1 mouse cellular context compared by ENCODE assay signal in the genomic region with DNA sequence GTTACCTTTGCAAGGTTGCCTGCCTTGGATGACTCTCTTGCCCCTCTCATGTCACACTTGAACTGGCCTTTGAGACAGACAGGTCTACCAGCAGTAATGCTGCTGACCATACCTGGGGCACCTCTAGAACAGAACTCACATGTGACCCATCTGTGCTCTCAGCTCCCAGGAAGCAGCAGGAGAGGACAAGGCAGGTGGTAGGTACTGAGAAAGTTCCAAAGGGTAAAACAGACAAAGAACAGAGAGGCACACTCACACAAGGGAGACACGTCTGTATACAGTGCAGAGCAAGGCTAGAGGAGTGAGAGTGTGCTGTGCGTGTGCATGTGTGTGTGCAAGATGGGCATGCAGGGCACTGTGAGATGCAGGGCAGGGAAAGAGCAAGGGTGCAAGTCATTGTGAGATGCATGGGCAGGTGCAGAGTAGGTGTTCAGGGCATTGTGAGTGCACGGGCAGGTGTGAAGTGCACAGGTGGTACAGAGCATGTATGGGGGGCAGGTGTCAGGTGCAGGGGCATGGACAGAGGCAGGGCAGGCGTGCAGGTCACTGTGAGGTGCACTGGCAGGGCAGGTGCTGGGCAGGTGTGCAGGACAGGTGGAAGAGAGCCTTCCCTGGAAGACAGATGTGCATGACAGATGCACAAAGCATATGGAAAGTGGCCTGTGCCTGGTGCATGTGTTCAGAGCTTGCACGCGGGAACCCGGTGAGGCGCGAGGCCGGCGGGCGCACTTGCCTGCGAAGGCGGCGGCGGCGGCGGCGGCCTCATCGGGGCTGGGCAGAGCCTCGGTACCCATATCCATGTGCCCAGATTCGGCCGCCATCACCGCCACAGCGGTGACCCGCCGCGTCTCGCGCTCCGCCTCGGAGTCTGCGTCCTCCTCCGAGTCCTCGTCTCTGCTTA.
A peak's percentile ranks its signal among the peaks of the same experiment; 100 is the strongest.
TF ChIP-seq lines count a peak whose summit lies in the region.

No protein-coding gene starts in this region.

TF ChIP-seq in C2C12, 6 proteins besides CTCF, POLR2A, EP300 and RAD21:
- TF ChIP-seq MAX (IDR thresholded peaks at IDR 0.05) (peak; percentile 16), FOSL1 (IDR thresholded peaks at IDR 0.05; ENCODE audit: insufficient read depth, low read length, poor library complexity, severe bottlenecking) (no peak)
